Mouse (Mus musculus) pancreas, adult 10 weeks (tissue): ENCODE data around the gene Il22ra1. TPM values are rescaled to one million over a fixed set of nuclear protein-coding genes. Genes with fewer than 3 reads are reported as not detected.

Experiments used
- polyA plus RNA-seq: library from polyadenylated mRNA; stranded (reverse); fragments of 350-450 nt; fragmentation: Illumina TruSeq; extraction: RNeasy Lipid Tissue Mini Kit (QIAGEN cat#74804); gene quantifications from one replicate; pipeline ENCODE4 v1.2.3, GENCODE M21; 2015; ENCODE audit warnings: low read depth, low replicate concordance; ENCODE audit not compliant: insufficient read depth

Il22ra1 gene
- 3.6 TPM for polyA plus RNA-seq

DNA sequence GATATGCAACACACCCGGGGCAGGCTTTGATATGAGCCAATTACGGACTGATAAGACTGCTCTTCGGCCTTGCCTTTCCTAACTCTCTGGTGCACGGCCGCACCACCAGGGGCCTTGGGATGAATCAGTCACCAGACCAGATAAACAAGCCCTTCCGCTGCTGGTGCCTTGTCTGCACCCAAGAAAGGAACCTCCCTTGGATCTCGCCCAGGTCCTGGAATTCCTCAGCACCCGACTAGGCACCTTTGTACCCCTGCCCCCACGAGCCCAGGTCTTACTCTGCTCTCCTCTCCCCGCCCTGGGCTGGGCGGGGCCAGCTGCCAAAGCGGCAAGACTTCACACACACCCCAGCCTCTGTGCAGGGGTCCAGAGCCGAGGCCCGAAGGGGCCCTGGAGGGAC, at the start of gene Il22ra1:
TSS of gene Il22ra1 (plus strand) at position 356 of the 400 bp plus-strand sequence.

DNA sequence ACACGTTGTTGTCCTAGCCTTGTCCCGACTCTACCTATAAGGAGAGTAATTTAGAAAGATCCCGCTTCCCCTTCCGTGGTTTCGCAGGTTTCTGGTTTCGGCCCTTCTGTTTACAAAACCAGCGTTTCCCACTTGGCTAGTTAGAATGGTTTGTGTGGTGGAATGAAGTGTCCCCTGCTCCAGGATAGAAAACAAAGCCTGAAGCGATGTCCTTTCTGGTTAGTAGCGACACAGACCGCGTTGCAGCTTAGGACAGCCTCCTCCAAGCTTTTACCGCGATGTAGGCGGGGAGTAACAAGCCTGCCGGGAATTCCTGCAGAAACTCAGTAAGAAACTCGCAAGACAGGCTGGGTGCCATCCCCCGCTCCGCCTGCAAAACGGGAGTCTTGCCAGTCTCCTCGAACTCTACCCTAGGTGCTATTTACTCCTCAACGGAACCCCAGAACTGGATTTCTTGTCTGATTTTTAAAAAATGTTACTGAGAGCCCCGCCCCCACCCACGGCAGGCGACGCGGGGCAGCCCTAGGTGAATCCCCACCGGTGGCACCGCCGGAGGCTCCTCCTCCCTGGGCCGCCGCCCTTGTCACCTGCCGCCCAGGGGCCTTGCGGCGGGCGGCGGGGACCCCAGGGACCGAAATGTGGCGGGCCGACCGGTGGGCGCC, 41.9 kb upstream of the Il22ra1 start, which contains the start of gene Ifnlr1:
TSS of gene Ifnlr1 (plus strand) at position 382 of the 662 bp plus-strand sequence.

GRCm38 (mm10) chr4:135759356-135759976, 31.5 kb downstream of the Il22ra1 start, which contains the start of gene Myom3:
Gene Myom3, plus strand, starts transcription at chr4:135759715.

Other genes with a start within 250 kb of the Il22ra1 start
- not detected for gene Stpg1, start 233.4 kb upstream of the Il22ra1 start, polyA plus RNA-seq
- gene Nipal3, start 233.1 kb upstream of the Il22ra1 start, polyA plus RNA-seq = 5.8 TPM
- not detected for gene Grhl3, start 154.5 kb upstream of the Il22ra1 start, polyA plus RNA-seq
- 1.00 TPM for gene Ifnlr1, start 41.9 kb upstream of the Il22ra1 start, polyA plus RNA-seq
- 2.3 TPM for gene Myom3, start 31.5 kb downstream of the Il22ra1 start, polyA plus RNA-seq
- gene Srsf10, start 127.6 kb downstream of the Il22ra1 start, polyA plus RNA-seq = 18.5 TPM
- 26.0 TPM for gene Pnrc2, start 145.7 kb downstream of the Il22ra1 start, polyA plus RNA-seq
- gene Cnr2, start 167.2 kb downstream of the Il22ra1 start, polyA plus RNA-seq = 0.20 TPM
- gene Fuca1, start 192.6 kb downstream of the Il22ra1 start, polyA plus RNA-seq = 27.0 TPM
- gene Hmgcl, start 218.3 kb downstream of the Il22ra1 start, polyA plus RNA-seq = 13.4 TPM
- gene Gale, start 235.6 kb downstream of the Il22ra1 start, polyA plus RNA-seq = 15.9 TPM
- gene Lypla2, start 244.5 kb downstream of the Il22ra1 start, polyA plus RNA-seq = 28.8 TPM